Mouse (Mus musculus) ZHBTc4 (cell line): ENCODE measurements around the gene Anapc11.

Experiments used
- DNase-seq: peaks from one replicate; pipeline ENCODE4 v3.0.0-alpha.2; 2011; ENCODE audit warnings: low read depth, low spot score

Gene Anapc11

DNA sequence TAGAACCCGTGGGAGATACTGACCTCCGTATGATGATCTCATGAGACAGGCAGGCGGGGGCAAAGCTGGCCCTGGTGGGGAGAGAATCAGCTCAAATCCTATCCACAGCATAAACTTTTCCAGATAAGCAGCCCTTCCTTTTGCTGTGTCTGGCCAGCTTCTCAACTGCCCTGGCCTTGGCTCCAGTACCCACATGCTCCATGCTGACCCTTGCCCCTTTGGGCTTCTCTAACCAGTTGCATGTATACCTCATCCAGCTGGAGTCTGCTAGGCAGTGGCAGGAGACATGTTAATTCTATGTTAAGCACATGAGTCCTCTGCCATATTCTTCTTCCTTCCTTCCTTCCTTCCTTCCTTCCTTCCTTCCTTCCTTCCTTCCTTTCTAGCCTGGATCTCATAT is 56.5 kb downstream of the Anapc11 start:
- no peak for DNase-seq

DNA sequence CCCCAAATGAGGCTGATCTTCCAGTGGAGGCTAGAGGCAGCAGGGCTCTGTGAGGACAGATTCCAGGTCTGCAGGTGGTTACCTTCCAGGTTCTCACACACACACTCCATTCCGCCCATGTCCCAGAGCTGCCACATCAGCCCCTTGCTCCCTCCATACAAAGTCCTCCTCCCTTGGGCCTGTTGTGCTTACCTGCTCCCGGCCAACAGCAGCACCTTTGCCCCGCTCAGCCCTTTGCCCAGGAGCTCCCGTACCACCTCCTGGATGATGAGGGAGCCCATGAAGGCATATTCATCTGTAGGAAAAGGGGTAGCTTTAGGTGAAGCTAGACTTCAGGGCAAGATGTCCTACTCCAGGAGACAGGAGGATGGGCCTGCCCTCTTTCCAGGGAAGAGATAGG is 59.1 kb downstream of the Anapc11 start:
- DNase-seq: no peak
